Mouse (Mus musculus) neutrophil, adult 5-6 weeks (primary cell): ENCODE data around the gene Pde3b. TPM values are rescaled to one million over a fixed set of nuclear protein-coding genes. Genes with fewer than 3 reads are reported as not detected.
"Not testable (repeated sequence)": the region's sequence is repeated elsewhere in the genome, so short reads cannot be mapped to it uniquely, and the experiment has no call there.

Experiments
- ATAC-seq: fragments of 151-379, 151-347 bp; 2 replicates; pipeline ENCODE4 v1.8.0; 2017; ENCODE audit warnings: mild to moderate bottlenecking, moderate TSS enrichment; ENCODE audit not compliant: insufficient number of reproducible peaks, poor library complexity, low FRiP score, severe bottlenecking; ENCODE audit errors: extremely low read depth
- total RNA-seq: library from RNA; stranded (forward); fragments of 200-1000 nt; gene quantifications from 2 replicates; pipeline ENCODE4 v1.2.3, GENCODE M21; 2017

Gene Pde3b
- 46.0 and 50.6 TPM in 2 replicates for total RNA-seq

- ATAC-seq, result peak; percentile 49
Observed at GRCm38 (mm10) chr7:114414421-114415335, at the start of gene Pde3b. Gene Pde3b, plus strand, starts transcription at chr7:114415281.

- ATAC-seq, result no peak
Observed at GRCm38 (mm10) chr7:114402130-114402529, 13.0 kb upstream of the Pde3b start.

GRCm38 (mm10) chr7:114415336-114416020 lies 397 bp downstream of the Pde3b start:
- peak; percentile 36 for ATAC-seq

- peak; percentile 11; the same call in 1 of the 2 replicates for ATAC-seq
Observed at GRCm38 (mm10) chr7:114416021-114416845, 1.2 kb downstream of the Pde3b start.

- not testable (repeated sequence) for ATAC-seq
Observed at GRCm38 (mm10) chr7:114419331-114419730, 4.2 kb downstream of the Pde3b start.

- ATAC-seq, result no peak
Observed at GRCm38 (mm10) chr7:114420918-114421317, 5.8 kb downstream of the Pde3b start.

GRCm38 (mm10) chr7:114422224-114422623 lies 7.1 kb downstream of the Pde3b start:
- no peak for ATAC-seq

- no peak for ATAC-seq
Observed at GRCm38 (mm10) chr7:114429768-114430167, 14.7 kb downstream of the Pde3b start.

- 0 out of 2 replicates have a peak, but pooled peaks have one; percentile 48 for ATAC-seq
Observed at GRCm38 (mm10) chr7:114431966-114432365, 16.9 kb downstream of the Pde3b start.

GRCm38 (mm10) chr7:114439726-114440125 lies 24.6 kb downstream of the Pde3b start:
- ATAC-seq, result peak; percentile 56; the same call in 1 of the 2 replicates

GRCm38 (mm10) chr7:114440494-114440893 lies 25.4 kb downstream of the Pde3b start:
- no peak for ATAC-seq

- peak; percentile 24; the same call in 1 of the 2 replicates for ATAC-seq
Observed at GRCm38 (mm10) chr7:114452876-114453275, 37.8 kb downstream of the Pde3b start.

- ATAC-seq, result peak; percentile 98
Observed at GRCm38 (mm10) chr7:114453300-114453990, 38.4 kb downstream of the Pde3b start.

GRCm38 (mm10) chr7:114454858-114455257 lies 39.8 kb downstream of the Pde3b start:
- ATAC-seq, result no peak

GRCm38 (mm10) chr7:114456904-114457303 lies 41.8 kb downstream of the Pde3b start:
- no peak for ATAC-seq

GRCm38 (mm10) chr7:114459909-114460308 lies 44.8 kb downstream of the Pde3b start:
- 0 out of 2 replicates have a peak, but pooled peaks have one; percentile 33 for ATAC-seq

- peak; percentile 69; the same call in 1 of the 2 replicates for ATAC-seq
Observed at GRCm38 (mm10) chr7:114461727-114462126, 46.6 kb downstream of the Pde3b start.

- ATAC-seq, result no peak
Observed at GRCm38 (mm10) chr7:114466358-114466757, 51.3 kb downstream of the Pde3b start.
